Mouse (Mus musculus) limb, embryonic 12.5 days (tissue): ENCODE results near the gene Galnt16. TPM values are rescaled to one million over a fixed set of nuclear protein-coding genes. Genes with fewer than 3 reads are reported as not detected.

Experiments
- ATAC-seq: fragments of 200-750 bp; cut with Nextera tagmentation; 2 replicates; pipeline ENCODE4 v1.8.0; 2017; ENCODE audit warnings: low read depth, moderate TSS enrichment; ENCODE audit not compliant: insufficient number of reproducible peaks, insufficient read depth, low FRiP score, low TSS enrichment
- H3K27ac ChIP-seq: fragments of 300-500 bp; sonication (generic); 2 replicates; pipeline ENCODE4 v1.5.1; 2016; ENCODE audit warnings: mild to moderate bottlenecking, moderate library complexity
- H3K27me3 ChIP-seq: fragments of 300-500 bp; sonication (generic); 2 replicates; pipeline ENCODE4 v1.6.1; 2016; ENCODE audit warnings: mild to moderate bottlenecking, moderate library complexity
- H3K36me3 ChIP-seq: fragments of 300-500 bp; sonication (generic); 2 replicates; pipeline ENCODE4 v1.6.1; 2016; ENCODE audit warnings: mild to moderate bottlenecking, moderate library complexity
- H3K4me1 ChIP-seq: fragments of 300-500 bp; sonication (generic); replicated peaks from 2 replicates; pipeline ENCODE4 v1.6.1; 2016
- H3K4me2 ChIP-seq: fragments of 300-500 bp; sonication (generic); 2 replicates; pipeline ENCODE4 v1.6.1; 2016; ENCODE audit warnings: mild to moderate bottlenecking, moderate library complexity
- H3K4me3 ChIP-seq: fragments of 300-500 bp; sonication (generic); replicated peaks from 2 replicates; pipeline ENCODE4 v1.5.1; 2016; ENCODE audit warnings: mild to moderate bottlenecking
- H3K9ac ChIP-seq: fragments of 300-500 bp; sonication (generic); replicated peaks from 2 replicates; pipeline ENCODE4 v1.6.1; 2016; ENCODE audit warnings: mild to moderate bottlenecking, moderate library complexity
- H3K9me3 ChIP-seq: fragments of 300-500 bp; sonication (generic); 2 replicates; pipeline ENCODE4 v1.6.1; 2016; ENCODE audit warnings: mild to moderate bottlenecking, moderate library complexity
- WGBS: fragments of 180-500 bp; shearing (Covaris S2); methylation state at CpG from one replicate; pipeline ENCODE4 v1.1.7; 2016; 5-methylcytosine and 5-hydroxymethylcytosine counted together
- polyA plus RNA-seq: library from polyadenylated mRNA; unstranded; fragments of >200 nt; fragmentation: Nextera tagmentation; extraction: Ambion mirVana; gene quantifications from 2 replicates; pipeline ENCODE4 v1.2.1, GENCODE M21; 2016

Gene Galnt16
- 8.9 and 10.7 TPM in 2 replicates for polyA plus RNA-seq

DNA sequence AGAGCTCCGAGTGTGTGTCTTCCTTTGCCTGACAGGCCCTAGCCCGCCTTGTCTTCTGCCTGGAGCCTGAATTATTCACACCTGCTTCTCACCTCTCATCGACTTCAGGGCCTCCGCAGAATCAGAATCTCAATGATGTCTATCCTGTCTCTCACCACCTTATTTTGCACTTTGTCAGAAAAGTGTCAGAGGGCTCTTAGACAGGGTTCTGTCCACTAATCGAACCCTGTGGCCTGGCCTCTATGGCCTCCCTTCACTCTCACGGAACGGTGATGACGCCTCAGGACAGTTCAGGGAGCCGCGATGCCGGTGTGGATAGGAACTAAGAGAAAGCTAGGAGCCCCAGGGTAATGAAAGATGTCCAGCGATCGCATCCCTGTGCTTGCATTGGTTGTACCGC, at the start of gene Galnt16:
TSS of gene Galnt16 (plus strand) at position 301 of the 400 bp plus-strand sequence.
- Histone ChIP-seq H3K4me1 (peaks cover 17% of the 10 kb centered on the region), H3K4me3 (peak within 1 kb of the TSS; percentile 71), H3K9me3 (no peaks in the 10 kb centered on the region), H3K27me3 (peaks cover 90% of the 10 kb centered on the region), H3K9ac (peak within 1 kb of the TSS; percentile 70), H3K27ac (0 out of 2 replicates have a peak within 1 kb of the TSS, but pooled peaks have one; percentile 7), H3K4me2 (peak within 1 kb of the TSS; percentile 97), H3K36me3 (no peaks in the 10 kb centered on the region)
- no peak for ATAC-seq
- WGBS, result 4% methylated on average over 14 of the region's 14 CpGs

DNA sequence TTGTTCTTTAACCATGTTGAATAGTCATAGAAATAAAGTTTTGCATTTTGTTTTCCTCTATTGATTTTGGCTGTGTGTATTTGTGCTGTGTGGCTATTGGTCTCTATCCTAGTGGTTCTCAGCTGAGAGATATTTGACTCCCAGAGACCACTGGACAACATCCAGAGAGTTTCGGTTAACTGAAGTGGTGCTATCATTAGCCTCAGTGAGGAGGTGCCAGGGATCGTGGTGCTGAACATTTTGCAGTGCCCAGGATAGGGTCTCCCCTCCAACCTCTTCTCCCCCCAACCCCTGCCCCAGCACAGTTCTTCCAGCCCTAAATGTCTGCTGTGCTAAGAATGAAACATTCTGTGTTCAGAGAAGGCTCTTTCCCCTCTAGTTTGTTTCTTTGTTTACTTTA, 47.9 kb upstream of the Galnt16 start:
- Histone ChIP-seq H3K27ac (no peak overlapping the region), H3K9ac (no peak overlapping the region), H3K4me2 (no peak overlapping the region), H3K36me3 (no peaks in the 10 kb centered on the region), H3K4me3 (no peak overlapping the region), H3K27me3 (no peaks in the 10 kb centered on the region), H3K4me1 (no peaks in the 10 kb centered on the region), H3K9me3 (no peaks in the 10 kb centered on the region)
- 91% methylated on average over 2 of the region's 2 CpGs for WGBS
- no peak for ATAC-seq

DNA sequence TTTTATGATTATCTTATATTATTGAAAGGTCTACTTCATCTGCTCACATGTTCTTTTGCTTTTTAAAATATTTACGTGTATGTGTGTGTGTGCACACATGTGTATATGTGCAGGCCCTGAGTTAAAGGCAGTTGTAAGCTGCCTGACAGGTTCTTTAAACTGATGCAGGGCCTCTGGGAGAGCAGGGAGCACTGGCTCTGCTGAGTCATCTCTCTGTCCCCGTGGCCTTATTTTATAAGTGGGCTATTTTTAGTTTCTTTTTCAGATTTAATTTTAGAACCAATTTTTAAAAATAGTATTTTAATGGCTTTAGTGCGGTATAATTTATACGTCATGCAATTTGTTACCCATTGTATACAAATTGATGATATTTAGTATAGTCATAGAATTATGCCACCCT, 46.2 kb upstream of the Galnt16 start:
- Histone ChIP-seq H3K9ac (no peak overlapping the region), H3K9me3 (no peaks in the 10 kb centered on the region), H3K36me3 (peaks cover 5% of the 10 kb centered on the region; the same call in 1 of the 2 replicates), H3K27me3 (no peaks in the 10 kb centered on the region), H3K4me2 (no peak overlapping the region), H3K4me1 (no peaks in the 10 kb centered on the region), H3K27ac (no peak overlapping the region), H3K4me3 (no peak overlapping the region)
- 77% methylated on average over 4 of the region's 4 CpGs for WGBS
- no peak for ATAC-seq

DNA sequence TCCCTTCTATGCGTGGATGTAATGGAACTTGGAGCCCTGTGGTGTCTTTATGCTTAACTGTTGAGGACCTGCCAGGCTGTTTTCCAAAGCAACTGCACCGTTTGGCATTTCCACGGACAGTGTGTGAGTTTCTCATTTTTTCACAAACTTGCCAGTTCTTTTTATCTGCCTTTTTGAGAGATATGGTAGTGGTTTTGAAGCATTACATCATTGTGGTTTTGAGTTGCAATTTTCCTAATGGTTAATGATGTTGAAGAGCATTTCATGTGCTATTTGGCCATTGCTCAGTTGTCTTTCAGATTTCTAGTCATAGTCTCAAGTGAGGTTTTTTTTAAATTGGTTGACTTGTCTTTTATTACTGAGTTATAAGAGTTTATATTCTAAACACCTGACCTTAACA, 44.3 kb upstream of the Galnt16 start:
- Histone ChIP-seq H3K36me3 (peaks cover 6% of the 10 kb centered on the region; the same call in 1 of the 2 replicates), H3K4me3 (no peak overlapping the region), H3K4me1 (no peaks in the 10 kb centered on the region), H3K27ac (no peak overlapping the region), H3K9me3 (no peaks in the 10 kb centered on the region), H3K4me2 (no peak overlapping the region), H3K27me3 (no peaks in the 10 kb centered on the region), H3K9ac (no peak overlapping the region)
- WGBS, result 84% methylated on average over 3 of the region's 3 CpGs
- ATAC-seq, result no peak

DNA sequence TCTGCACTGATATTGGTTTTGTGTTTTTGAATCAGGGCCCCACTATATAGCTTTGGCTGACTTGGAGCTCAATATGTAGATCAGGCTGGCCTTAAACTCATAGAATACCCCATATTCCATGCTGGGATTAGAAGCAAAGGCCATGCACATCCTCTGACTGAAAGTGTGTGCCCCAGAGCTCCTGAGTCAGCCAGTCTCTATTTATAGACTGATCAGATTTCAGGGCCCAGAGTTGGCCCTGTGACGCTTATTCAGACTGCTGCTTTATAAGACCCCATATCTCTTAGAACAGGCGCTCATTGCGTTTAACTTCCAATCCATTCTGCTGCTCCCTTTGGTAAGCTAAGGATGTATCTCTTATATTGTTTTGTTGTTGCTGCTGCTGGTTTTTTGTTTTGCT, 38.1 kb upstream of the Galnt16 start:
- Histone ChIP-seq H3K4me2 (no peak overlapping the region), H3K4me3 (no peak overlapping the region), H3K9ac (no peak overlapping the region), H3K36me3 (peaks cover 48% of the 10 kb centered on the region), H3K9me3 (no peaks in the 10 kb centered on the region), H3K27me3 (no peaks in the 10 kb centered on the region), H3K4me1 (no peaks in the 10 kb centered on the region), H3K27ac (no peak overlapping the region)
- no peak for ATAC-seq
- 75% methylated on average over 3 of the region's 3 CpGs for WGBS

DNA sequence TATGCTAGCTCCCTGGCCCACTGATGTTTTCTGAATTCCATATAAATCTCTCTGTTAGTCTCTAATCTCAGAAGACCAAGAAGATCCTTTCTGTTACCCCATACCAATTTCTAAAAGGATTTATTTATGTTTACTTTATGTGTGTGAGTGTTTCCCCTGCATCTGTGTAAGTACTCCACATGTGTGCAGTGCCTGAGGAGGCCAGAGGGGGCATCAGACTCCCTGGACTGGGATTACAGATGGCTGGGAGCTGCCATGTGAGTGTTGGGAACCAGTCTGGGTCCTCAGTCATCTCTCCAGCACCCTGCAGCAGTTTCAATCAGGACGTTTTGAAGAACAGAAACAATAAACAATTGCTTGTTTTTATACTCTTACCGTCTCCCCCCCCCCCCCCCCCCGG, 34.7 kb upstream of the Galnt16 start:
- H3K27me3 ChIP-seq, result no peaks in the 10 kb centered on the region
- no peaks in the 10 kb centered on the region for H3K9me3 ChIP-seq
- no peak overlapping the region for H3K4me3 ChIP-seq
- no peaks in the 10 kb centered on the region for H3K4me1 ChIP-seq
- ATAC-seq, result no peak
- WGBS, result 82% methylated on average over 3 of the region's 3 CpGs
- peaks cover 72% of the 10 kb centered on the region for H3K36me3 ChIP-seq
- no peak overlapping the region for H3K4me2 ChIP-seq
- no peak overlapping the region for H3K9ac ChIP-seq
- H3K27ac ChIP-seq, result no peak overlapping the region

DNA sequence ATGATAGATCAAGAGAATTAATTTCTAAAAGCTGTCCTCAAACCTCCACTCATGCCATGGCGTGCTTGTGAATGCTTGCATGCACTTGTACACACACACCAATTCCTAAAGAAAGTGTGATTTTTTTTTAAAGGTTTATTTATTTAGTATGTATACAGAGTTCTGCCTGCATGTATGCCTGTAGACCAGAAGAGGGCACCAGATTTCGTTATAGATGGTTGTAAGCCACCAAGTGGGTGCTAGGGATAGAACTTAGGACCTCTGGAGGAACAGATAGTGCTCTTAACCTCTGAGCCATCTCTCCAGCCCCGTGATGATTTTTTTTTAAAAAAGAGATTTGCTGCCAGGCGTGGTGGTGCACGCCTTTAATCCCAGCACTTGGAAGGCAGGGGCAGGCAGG, 24.8 kb upstream of the Galnt16 start:
- H3K4me3 ChIP-seq, result no peak overlapping the region
- H3K36me3 ChIP-seq, result peaks cover 61% of the 10 kb centered on the region
- no peak overlapping the region for H3K4me2 ChIP-seq
- no peak for ATAC-seq
- no peaks in the 10 kb centered on the region for H3K9me3 ChIP-seq
- no peaks in the 10 kb centered on the region for H3K4me1 ChIP-seq
- H3K27ac ChIP-seq, result no peak overlapping the region
- 89% methylated on average over 5 of the region's 5 CpGs for WGBS
- H3K9ac ChIP-seq, result no peak overlapping the region
- H3K27me3 ChIP-seq, result no peaks in the 10 kb centered on the region

DNA sequence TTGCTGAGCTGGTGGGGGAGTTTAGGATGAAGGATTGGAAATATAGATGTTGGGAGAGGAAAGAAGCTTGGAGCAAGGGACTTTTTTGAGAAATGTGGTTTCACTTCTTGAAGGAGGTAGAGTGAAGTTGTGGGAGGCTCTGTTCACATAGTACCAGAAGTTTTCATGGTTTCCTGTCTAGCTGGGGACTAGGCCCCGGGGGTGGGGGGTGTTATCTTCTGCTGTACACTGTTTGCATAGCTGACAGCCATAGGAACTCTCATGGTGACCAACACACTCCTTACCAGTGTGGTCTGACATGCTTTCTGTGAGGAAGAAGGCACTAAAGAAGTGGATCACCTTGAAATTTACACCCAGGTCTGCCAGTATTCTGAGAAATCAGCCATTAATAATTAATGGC, 22.4 kb upstream of the Galnt16 start:
- Histone ChIP-seq H3K27me3 (no peaks in the 10 kb centered on the region), H3K4me3 (no peak overlapping the region), H3K9ac (no peak overlapping the region), H3K27ac (no peak overlapping the region), H3K4me1 (no peaks in the 10 kb centered on the region), H3K4me2 (no peak overlapping the region), H3K36me3 (peaks cover 39% of the 10 kb centered on the region), H3K9me3 (no peaks in the 10 kb centered on the region)
- WGBS, result 83% methylated on average over 1 of the region's 1 CpGs
- no peak for ATAC-seq

DNA sequence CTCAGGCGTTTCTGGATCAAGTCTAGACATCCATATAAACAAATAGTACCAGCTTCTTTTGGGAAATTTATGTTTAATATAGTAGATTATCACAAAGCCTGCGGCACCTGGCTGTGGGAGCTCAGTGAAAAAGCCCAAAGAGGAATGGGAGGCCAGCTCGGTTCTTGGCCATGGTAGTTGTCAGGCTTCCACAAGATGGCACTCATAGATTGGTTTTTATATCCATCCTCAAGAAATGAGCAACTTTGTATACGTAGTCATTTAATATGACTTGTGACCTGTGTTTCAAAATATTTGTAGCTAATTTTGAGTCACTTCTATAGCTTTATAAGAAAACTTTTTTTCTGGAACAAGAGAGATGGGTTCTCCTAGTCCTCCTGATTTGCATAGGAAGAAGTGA, 19.7 kb upstream of the Galnt16 start:
- Histone ChIP-seq H3K4me2 (no peak overlapping the region), H3K36me3 (peaks cover 18% of the 10 kb centered on the region), H3K4me3 (no peak overlapping the region), H3K27me3 (no peaks in the 10 kb centered on the region), H3K9ac (no peak overlapping the region), H3K27ac (no peak overlapping the region), H3K9me3 (no peaks in the 10 kb centered on the region), H3K4me1 (no peaks in the 10 kb centered on the region)
- WGBS, result 62% methylated on average over 4 of the region's 4 CpGs
- ATAC-seq, result no peak

DNA sequence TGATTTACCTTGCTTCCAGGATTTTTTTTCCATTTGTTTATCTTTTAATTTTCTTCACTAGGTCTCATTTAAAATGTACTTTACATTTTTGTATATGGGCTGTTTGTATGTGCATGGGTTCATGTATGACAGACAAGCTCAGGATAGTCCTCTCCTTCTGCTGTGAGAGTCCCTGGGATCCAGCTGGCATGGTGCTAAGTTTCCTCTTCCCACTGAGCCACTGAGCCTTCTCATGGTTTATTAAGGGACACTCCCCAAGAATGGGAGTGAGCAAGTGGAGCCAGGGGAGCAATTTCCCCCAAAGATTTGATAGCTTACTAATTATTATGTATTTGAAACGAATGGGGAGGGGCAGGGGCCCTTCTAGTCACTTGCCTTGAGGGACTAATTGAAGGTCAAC, 17.6 kb upstream of the Galnt16 start:
- no peak for ATAC-seq
- Histone ChIP-seq H3K9ac (no peak overlapping the region), H3K4me1 (no peaks in the 10 kb centered on the region), H3K9me3 (no peaks in the 10 kb centered on the region), H3K27me3 (no peaks in the 10 kb centered on the region), H3K36me3 (peaks cover 13% of the 10 kb centered on the region), H3K27ac (no peak overlapping the region), H3K4me2 (no peak overlapping the region), H3K4me3 (no peak overlapping the region)
- WGBS, result 40% methylated on average over 1 of the region's 1 CpGs

DNA sequence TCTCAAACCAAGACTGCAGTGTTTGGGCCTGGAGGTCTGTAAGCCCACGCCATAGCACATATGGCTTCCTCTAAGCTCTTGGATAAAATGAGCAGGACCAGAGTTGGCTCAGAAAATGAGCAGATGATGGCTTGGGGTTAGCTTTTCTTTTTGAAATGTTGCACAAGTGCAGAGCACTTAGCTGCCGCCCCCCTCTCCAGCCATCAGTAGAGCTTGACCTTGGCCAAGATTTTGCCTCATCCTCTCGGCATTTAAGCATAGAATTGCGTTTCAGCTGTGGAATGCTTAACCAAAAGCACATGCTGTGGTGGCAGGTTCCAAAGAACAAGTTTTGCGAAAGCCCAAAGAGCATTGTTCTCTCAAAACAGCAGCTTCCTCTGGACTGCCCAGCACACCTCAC, 13.4 kb upstream of the Galnt16 start:
- Histone ChIP-seq H3K36me3 (0 out of 2 replicates have a peak, but pooled peaks cover 3% of the 10 kb centered on the region), H3K4me3 (no peak overlapping the region), H3K9me3 (no peaks in the 10 kb centered on the region), H3K27ac (no peak overlapping the region), H3K4me2 (no peak overlapping the region), H3K9ac (no peak overlapping the region), H3K4me1 (peaks cover 15% of the 10 kb centered on the region), H3K27me3 (no peaks in the 10 kb centered on the region)
- no peak for ATAC-seq
- 62% methylated on average over 5 of the region's 5 CpGs for WGBS

DNA sequence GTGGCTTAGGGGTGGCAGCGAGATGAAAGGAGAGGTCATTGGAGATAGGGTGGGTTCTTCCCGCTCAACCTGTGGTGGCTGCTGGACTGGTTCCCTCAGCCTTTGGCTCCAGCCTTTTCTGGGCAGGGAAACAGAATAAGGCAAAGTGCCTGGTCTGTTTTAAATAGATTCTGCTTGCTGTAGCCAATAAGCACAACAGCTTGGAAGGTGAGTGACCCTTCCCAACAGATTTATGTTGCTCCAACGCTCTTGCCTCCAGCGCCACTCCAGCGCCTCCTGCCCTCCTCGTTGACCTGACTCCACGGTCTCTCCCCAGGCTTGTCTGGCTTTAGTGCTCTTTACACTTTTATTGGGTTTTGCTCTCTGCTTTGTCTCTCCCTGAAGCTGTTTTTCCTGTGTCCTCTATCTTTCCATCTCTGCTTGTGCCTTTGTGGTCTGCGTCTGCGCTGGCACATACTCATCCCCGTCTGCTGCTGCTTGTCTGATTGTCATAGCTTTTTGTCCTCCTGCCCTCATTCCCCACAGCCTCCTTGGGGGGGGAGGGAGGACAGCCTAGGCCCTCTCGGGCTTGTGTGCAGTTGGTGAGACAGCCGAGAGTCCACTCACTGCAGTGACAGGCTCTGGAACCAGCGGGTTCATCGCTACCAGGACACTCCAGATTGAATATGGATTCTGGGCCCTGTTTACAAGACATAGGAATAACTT, 10.9 kb upstream of the Galnt16 start:
- Histone ChIP-seq H3K27ac (peak overlapping the region; percentile 59; the same call in 1 of the 2 replicates), H3K9ac (no peak overlapping the region), H3K4me3 (no peak overlapping the region), H3K27me3 (no peaks in the 10 kb centered on the region), H3K9me3 (no peaks in the 10 kb centered on the region), H3K36me3 (no peaks in the 10 kb centered on the region), H3K4me2 (no peak overlapping the region), H3K4me1 (peaks cover 15% of the 10 kb centered on the region)
- no peak for ATAC-seq
- WGBS, result 29% methylated on average over 14 of the region's 14 CpGs
